Mouse (Mus musculus) kidney, adult 8-10 months (tissue): ENCODE data around the gene Tbc1d16.

Experiments used
- DNase-seq, 2 experiments: peaks; one replicate each; pipeline ENCODE4 v3.0.0; 2022

Tbc1d16 gene

DNA sequence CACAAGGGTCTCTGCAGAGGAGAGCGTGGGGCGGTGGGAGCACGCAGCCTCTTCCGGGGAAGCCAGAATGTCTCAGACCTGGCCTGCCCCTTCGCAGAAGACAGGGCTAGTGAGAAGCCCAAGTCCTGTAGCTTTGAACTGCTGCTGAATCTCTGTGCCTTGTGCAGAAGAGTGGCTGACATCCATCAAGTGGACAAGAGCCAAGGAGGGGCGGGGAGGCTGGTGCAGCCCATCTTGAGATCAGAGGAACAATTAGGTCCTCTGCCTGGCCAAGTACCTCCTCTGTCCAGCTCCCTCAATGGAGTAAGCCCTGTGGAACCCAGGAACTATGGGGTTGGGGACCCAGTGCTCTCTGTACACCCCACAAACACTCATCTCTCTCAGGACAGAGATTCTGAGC is 89.3 kb downstream of the Tbc1d16 start:
- no peak for DNase-seq

GRCm38 (mm10) chr11:119138205-119138604 is 90.1 kb downstream of the Tbc1d16 start:
- DNase-seq: no peak

DNA sequence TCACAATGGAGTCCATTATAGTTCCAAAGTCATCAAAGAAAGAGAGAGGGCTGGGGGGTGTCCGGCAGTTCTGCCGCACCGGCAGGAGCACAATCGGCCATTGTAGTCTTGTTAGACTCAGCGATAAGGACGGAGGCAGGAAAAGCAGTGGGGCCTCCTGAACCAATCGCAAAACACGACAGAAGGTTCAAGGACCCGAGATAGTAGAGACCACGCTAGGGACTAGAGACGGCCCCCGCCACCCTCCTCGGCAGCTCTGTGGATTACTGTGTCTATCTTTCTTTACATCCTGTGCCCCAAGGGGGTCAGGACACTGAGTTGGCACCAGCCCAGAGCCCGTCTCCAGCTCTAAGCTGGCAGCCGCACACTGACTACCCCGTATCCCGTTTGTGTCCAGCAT is 93.7 kb downstream of the Tbc1d16 start:
- no peak for DNase-seq

DNA sequence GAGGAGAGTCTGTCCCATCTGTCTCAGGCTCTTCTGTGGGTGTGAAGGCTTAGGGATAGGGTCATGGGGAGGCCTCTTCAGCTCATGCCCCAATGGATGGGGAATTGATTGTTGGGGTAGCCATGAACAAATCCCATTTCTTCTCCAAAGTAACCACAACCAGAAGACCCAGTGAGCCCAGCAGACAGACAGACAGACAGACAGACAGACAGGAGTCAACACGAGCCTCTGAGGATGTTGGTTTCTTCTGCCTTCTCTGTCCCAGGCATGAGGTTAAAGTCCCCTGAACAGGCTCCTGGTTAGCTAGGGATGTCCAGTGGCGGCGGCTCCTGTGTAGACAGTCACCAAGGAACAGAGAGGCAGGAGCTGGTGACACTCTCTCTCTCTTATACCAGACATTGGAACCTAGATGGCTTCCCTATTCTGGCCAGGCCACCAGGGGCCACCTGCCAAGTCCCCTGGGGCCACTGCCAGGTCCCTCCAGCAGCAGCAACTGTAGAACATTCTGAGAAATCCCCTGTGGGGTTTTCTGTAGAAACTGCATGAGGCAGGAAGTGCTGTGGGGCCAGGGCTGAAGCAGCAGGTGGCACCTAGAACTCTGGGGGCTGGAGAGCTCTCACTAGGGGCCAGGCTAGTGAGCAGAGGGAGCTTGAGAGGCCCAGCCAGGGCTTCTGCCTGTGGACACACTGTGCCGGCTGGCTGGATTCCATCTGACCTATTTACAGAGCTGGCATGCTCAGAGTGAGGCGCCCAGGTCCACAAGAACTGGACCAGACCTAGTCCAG is 94.7 kb downstream of the Tbc1d16 start:
- DNase-seq: peak; percentile 80 to 81

- DNase-seq: no peak
Measured at GRCm38 (mm10) chr11:119132198-119133035, 95.9 kb downstream of the Tbc1d16 start.

GRCm38 (mm10) chr11:119130081-119130765 is 98.1 kb downstream of the Tbc1d16 start:
- no peak for DNase-seq

DNA sequence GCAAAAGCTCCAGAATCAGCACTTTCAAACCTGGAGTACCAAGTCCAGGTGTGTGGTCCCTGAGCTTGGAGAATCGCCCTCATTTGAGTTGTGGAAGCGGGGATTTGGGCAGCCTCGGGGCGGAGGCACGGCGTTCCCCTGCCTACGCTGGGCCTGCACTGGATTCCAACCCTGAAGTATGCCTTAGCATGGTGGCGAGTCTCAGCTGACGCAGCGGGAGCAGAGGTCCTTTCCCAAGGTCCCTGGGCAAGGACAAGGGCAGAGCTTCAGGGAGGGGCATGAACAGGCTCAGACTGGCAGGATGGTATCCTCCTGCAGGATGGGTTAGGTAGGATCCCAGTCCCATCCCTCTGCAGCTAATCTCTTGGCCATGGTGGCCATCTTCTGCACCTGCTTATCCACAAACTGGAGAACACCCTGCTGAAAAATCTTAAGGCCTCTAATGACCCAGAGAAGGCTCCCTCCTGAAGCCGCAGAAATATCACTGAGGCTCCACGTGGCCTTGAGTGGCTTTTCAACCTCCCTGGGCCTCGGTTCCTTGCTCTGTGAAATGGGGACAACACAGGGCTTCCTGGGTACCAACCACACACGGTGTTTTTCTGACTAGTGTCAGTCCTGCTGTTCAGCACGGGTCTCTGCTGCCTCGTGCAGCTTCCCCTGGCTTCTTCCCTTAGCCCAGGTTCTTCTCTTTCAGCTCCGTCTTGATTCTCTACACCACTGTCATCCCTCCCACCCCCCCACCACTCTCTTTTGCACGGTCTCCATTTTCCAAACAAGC is 98.8 kb downstream of the Tbc1d16 start:
- peak; percentile 33 to 34 for DNase-seq

- DNase-seq: no peak
Measured at GRCm38 (mm10) chr11:119128668-119129280, 99.5 kb downstream of the Tbc1d16 start.

GRCm38 (mm10) chr11:119127686-119128473 is 100.4 kb downstream of the Tbc1d16 start:
- peak; percentile 93 to 94 for DNase-seq

DNA sequence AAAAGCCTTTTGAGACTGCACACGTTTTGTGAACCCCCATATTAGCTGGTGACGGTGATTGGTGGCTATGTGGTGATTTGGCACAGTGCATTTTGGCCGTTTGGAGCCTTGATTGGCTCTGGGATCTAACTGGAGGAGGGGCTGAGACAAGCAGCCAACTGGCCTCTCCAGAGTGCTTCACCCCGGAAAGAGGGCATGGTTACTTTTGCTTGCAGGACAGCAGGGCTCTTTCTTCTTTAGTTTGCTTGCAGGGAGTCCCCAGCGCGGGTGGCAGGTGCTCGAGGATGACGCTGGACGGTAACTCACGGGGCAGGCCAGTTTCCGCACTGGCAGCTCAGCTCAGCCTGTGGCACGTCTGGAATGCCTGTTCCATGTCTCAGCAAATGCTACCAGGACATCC is 101.2 kb downstream of the Tbc1d16 start:
- peak; percentile 46 to 48 for DNase-seq

- peak; percentile 94 to 98 for DNase-seq
Measured at GRCm38 (mm10) chr11:119125929-119126861, 102.1 kb downstream of the Tbc1d16 start.

DNA sequence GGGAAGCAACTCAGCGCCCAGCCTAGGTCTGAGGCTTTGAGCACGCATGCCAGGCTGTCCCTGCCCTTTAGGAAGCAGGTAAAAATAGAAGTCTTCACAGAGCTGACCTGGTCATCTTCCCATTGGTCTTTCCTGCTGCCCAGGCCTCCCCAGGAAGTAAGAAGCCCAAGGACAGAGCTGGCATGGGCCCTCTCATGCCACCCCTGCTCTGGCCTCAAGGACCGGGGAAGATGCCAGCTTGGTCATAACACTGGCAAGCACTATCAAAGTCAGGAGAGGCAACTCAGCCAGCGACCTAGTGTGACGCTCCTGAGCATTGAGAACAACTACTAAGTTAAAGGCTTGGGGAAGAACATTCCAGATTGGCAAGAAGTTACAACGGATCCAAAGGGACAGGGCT is 103.8 kb downstream of the Tbc1d16 start:
- no peak for DNase-seq

DNA sequence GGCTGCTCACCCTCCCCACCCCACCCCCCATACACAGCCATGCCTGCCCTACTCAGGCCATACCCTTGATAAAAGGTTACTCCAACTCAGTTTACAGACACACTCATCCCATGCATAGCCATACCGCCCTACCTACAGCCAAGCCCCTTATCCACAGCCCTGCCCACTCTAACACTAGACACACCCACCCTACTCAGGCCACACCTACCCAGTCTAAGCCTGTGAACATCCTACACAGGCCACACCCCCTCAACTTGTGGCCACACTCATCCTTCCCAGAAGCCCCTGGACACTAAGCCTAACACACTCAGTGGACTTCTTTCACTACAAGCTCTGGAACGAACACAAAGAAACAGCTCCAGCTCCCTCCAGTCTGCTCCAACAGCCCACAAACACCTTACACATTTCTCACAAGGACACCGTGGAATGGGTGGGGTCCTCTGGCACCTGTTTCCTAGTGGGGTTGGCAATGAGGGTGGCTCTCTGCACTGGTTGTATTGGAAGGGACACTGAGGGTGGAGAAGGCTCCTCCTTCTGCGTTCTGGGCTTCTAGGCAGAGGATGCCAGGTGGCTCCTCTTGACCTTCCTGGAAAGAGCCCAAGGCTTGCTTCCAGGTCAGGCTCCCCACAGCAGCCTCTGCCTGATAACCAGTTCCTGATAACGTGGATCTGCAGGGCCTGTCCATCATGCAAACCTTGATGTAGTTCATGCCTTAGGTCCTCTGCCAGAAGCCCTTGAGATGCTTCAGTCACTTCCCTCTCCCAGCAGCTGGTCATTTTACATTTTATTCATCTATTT is 104.6 kb downstream of the Tbc1d16 start:
- no peak for DNase-seq

- no peak for DNase-seq
Measured at GRCm38 (mm10) chr11:119122396-119122795, 105.9 kb downstream of the Tbc1d16 start.

- DNase-seq: no peak
Measured at GRCm38 (mm10) chr11:119118905-119119304, 109.4 kb downstream of the Tbc1d16 start.

GRCm38 (mm10) chr11:119117945-119118344 is 110.4 kb downstream of the Tbc1d16 start:
- no peak for DNase-seq

GRCm38 (mm10) chr11:119116992-119117391 is 111.3 kb downstream of the Tbc1d16 start:
- DNase-seq: no peak

- no peak for DNase-seq
Measured at GRCm38 (mm10) chr11:119112721-119113120, 115.6 kb downstream of the Tbc1d16 start.

GRCm38 (mm10) chr11:119111345-119111744 is 117.0 kb downstream of the Tbc1d16 start:
- DNase-seq: no peak
